Mouse (Mus musculus) cerebellum, adult 11-12 months (tissue): Measurements from ENCODE around the gene Supt6.
A peak's percentile ranks its signal among the peaks of the same experiment; 100 is the strongest.

Experiments used
- DNase-seq: peaks from one replicate; pipeline ENCODE4 v3.0.0; 2022

Gene Supt6

DNA sequence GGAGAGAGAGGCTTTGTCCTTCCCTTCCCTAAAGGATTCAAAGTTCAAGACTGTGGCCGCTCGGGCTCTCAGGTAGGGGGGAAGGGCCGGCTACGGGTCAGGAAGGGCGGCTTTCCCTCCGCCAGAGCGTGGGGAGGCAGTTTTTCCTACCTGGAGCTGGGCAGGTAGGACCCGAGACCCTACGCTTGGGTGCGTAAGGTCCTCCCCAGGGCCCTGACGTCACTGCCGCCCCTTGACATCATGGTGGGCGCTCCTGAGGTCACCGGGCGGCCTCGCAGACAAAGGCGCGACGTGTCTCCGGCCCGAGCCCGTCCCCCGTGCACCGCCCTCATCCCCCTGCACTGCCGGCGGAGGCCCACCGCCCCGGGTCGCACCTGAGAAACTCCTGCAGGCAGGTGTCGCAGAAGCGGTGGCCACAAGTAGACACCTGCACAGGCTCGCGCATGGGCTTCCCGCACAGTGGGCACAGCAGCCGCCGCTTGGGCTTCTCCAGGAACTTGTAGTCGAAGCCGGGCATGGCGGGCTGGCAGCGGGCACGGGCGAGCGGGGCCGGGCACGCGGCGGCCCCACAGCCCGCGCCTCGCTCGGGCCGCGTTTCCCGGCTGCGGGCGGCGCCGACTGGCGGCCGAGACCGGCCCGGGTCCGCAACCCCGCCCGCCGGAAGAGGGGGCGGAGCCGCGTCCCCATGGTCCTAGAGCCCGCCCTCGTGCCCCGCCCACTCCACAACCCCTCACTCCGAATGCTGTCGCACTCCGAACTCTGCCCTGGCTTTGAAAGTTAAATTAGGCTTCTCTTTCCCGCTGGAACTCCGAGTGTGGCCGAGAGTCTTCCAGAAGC, 80.6 kb downstream of the Supt6 start, which contains the start of gene Traf4:
TSS of gene Traf4 (minus strand) at position 666 of the 837 bp plus-strand sequence.
- DNase-seq, result peak; percentile 69

- DNase-seq, result no peak
Observed at GRCm38 (mm10) chr11:78164604-78164923, 81.2 kb downstream of the Supt6 start.

GRCm38 (mm10) chr11:78163681-78164603, 81.8 kb downstream of the Supt6 start:
- DNase-seq, result no peak

DNA sequence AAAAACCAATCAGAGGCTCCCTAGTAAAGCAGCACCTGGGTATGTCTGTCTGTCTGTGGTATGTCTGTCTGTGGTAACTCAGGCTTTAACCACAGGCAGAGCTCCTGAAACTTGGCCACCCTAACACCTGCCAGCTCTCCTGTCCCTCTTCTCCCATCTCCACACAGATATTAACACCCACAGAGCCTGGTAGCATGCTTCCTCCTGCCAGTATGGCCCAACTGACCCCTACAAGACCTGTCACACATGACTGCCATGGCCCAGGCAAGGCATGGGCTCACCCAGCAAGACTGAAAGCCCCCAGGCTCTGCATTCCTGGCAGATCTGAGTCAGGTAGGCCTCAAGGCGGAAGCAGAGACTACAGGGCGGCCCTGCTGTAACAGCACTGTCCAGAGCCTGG, 82.7 kb downstream of the Supt6 start:
- no peak for DNase-seq

DNA sequence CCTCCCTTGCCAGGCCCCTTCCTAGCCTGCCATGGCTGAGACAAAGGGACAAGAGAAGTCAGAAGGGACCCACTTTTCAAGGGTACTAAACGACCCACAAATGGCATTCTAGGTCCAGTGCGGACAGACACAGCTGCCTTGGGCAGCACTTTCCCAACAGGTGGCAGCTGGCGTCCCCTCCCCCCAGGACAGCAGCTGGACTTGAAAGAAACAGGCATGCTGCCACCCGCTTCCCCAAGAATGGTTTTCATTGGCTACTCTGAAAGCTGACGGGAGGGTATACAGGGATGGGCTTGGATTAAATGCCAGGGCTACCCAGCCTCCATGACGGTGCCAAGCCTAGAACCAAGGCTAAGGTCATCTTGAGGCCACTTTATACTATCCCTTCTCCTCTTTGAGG, 83.3 kb downstream of the Supt6 start:
- DNase-seq, result no peak

DNA sequence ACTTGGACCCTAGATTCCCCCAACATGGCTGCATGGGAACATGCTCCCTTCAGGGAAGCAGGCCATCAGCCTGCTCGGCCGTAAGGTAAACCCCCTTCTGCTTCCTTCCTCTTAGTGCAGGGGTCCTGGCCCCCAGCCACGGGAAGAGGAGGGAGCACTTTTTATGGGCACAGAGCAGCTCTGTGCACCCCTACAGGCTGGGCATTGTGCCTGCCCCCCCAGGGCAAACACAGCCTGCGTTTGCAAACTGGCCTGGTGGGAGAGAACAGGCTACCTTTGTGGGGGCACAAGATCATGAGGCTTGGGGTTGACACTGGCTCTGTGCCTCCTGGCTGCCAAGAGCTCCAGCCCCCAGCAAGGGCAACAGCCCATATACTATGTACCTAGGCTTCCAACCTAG, 83.8 kb downstream of the Supt6 start:
- DNase-seq, result no peak

DNA sequence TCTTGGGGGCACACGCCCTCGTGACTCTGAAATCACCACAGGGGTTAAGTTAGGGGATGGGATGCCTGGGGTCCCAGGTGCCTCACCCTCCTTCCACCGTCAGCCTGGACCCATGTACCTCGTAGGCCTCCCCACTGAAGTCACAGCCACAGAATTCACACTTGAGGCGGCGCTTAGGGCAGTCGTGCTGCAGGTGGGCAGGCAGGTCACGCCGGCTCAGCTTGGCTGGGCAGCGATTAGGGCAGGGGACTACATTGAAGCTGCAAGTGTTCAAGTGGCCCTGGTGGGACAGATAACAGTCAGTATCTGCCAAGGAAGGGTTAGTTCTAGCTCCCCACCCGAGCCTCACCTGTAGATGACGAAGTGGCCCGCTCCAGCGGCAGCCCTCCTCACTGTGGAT, 84.6 kb downstream of the Supt6 start:
- no peak for DNase-seq

DNA sequence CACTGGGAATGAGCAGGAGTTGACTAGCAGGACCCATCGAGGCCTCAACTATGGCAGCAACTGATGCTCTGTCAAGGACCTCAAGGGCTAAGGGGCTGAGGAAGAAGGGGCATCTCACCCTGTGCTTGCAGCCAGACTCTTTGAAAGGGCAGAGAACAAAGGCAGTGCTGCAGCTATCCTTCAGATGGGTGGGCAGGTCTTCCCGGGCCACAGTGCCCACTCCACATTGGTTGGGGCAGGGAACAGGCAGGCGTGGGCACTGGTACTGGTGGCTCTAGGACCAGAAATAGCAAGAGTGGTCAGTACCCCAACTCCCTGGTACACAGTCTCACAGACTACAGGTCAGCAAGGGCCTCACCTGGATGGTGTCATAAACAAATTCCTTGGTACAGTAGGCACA, 85.1 kb downstream of the Supt6 start:
- DNase-seq, result no peak

DNA sequence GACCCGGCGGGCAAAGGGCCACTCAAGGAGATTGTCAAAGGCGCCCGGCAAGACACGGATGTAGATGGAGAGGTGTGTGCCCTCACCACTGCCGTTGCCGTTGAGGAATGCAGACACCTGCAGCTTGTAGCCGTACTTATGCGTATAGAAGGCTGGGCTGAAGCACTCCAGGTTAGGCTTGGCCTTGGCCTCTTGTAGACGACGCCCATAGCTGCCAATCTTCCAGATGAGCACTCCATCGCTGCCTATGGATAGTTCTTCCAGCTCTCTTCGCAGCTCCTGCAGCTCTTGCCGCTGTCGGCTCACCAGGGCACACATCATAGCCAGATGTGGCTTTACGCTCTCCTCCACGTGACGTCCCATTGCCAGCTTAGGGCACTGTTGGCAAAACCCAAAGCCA, 85.6 kb downstream of the Supt6 start:
- no peak for DNase-seq

DNA sequence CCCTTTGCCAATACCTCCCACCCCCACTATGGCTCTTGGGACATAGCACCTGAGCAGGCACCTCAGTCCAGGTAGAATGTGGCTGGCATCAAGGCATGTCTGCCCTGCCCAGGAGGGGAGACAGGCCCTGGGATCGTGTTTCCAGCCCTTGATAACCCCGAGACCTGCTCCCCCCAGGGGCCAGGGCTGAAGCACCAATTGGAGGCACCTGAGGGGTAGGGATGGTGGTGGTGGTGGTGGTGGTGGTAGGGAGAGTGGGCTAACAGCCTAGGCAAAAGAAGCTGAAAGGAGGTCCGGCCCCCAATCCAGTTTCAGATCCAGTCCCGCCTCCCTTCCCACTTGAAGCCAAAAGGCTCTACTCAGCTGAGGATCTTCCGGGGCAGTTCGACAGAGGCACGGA, 86.2 kb downstream of the Supt6 start:
- DNase-seq, result peak; percentile 26

DNA sequence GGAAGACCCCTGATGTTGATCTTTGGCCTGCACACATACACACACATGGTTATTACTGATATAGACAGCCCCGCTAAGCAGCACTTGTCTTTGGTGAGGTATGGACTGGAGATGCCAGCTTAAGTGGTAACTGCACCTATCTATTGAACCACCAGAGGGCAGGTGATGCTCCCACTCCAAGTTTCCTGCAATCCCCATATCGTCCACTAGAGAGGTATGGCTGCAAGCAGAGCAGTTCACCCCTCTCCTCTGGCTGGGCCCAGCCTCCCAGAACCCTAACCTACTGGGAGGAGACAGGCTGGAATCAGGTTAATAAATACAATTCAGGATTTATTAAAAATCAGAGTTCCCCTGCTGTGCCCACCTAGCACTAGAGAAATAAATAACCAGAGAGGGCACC, 86.7 kb downstream of the Supt6 start:
- peak; percentile 80 for DNase-seq
